Mouse (Mus musculus): Measurements from ENCODE around the gene Mpp2. TPM values are rescaled to one million over a fixed set of nuclear protein-coding genes. Genes with fewer than 3 reads are reported as not detected.

Gene Mpp2
- polyA plus RNA-seq (2012; rRNA removed), result 4.9 and 5.9 TPM in 2 replicates

GRCm38 (mm10) chr11:102087931-102088898 lies at the start of gene Mpp2:
Mpp2 (minus strand) TSS chr11:102088515.

GRCm38 (mm10) chr11:102107732-102108131 lies 19.4 kb upstream of the Mpp2 start, which contains the start of gene Pyy:
Pyy (minus strand) TSS chr11:102107832.

GRCm38 (mm10) chr11:102101219-102101618 lies 12.9 kb upstream of the Mpp2 start, which contains the start of gene Ppy:
Ppy (minus strand) TSS chr11:102101319.

GRCm38 (mm10) chr11:102041350-102041949 lies 46.9 kb downstream of the Mpp2 start, which contains the start of gene Cd300lg:
Cd300lg (plus strand) TSS chr11:102041509.

GRCm38 (mm10) chr11:102028087-102028816 lies 60.1 kb downstream of the Mpp2 start, which contains the start of gene Mpp3:
Mpp3 (minus strand) TSS chr11:102028461.

Other genes with a start within 250 kb of the Mpp2 start
- gene Meox1, start 194.1 kb downstream of the Mpp2 start, polyA plus RNA-seq (2012; rRNA removed), result 1.3 and 1.7 TPM in 2 replicates
- 0.10 TPM in 1 of 2 replicates, not detected in the other for gene Sost, start 121.5 kb downstream of the Mpp2 start, polyA plus RNA-seq (2012; rRNA removed)
- not detected in 2 replicates for gene Cfap97d1, start 104.2 kb downstream of the Mpp2 start, polyA plus RNA-seq (2012; rRNA removed)
- gene Dusp3, start 101.5 kb downstream of the Mpp2 start, polyA plus RNA-seq (2012; rRNA removed), result 112 and 133 TPM in 2 replicates
- 10.6 and 12.7 TPM in 2 replicates for gene Mpp3, start 60.1 kb downstream of the Mpp2 start, polyA plus RNA-seq (2012; rRNA removed)
- 7.7 and 9.2 TPM in 2 replicates for gene Cd300lg, start 47.0 kb downstream of the Mpp2 start, polyA plus RNA-seq (2012; rRNA removed)
- 156 and 278 TPM in 2 replicates for gene Ppy, start 12.8 kb upstream of the Mpp2 start, polyA plus RNA-seq (2012; rRNA removed)
- gene Pyy, start 19.3 kb upstream of the Mpp2 start, polyA plus RNA-seq (2012; rRNA removed), result 2,050 and 2,272 TPM in 2 replicates
- gene Nags, start 57.0 kb upstream of the Mpp2 start, polyA plus RNA-seq (2012; rRNA removed), result 10.8 and 16.1 TPM in 2 replicates
- 23.5 and 29.5 TPM in 2 replicates for gene Tmem101, start 67.9 kb upstream of the Mpp2 start, polyA plus RNA-seq (2012; rRNA removed)
- gene Lsm12, start 96.8 kb upstream of the Mpp2 start, polyA plus RNA-seq (2012; rRNA removed), result 25.4 and 35.2 TPM in 2 replicates
- gene G6pc3, start 101.1 kb upstream of the Mpp2 start, polyA plus RNA-seq (2012; rRNA removed), result 114 and 152 TPM in 2 replicates
- gene Hdac5, start 141.7 kb upstream of the Mpp2 start, polyA plus RNA-seq (2012; rRNA removed), result 97.0 and 115 TPM in 2 replicates
- 3.3 and 3.9 TPM in 2 replicates for gene BC030867, start 160.4 kb upstream of the Mpp2 start, polyA plus RNA-seq (2012; rRNA removed)
- 1.6 and 2.8 TPM in 2 replicates for gene Asb16, start 180.2 kb upstream of the Mpp2 start, polyA plus RNA-seq (2012; rRNA removed)
- gene Tmub2, start 196.4 kb upstream of the Mpp2 start, polyA plus RNA-seq (2012; rRNA removed), result 57.5 and 64.0 TPM in 2 replicates
- 41.5 and 46.8 TPM in 2 replicates for gene Atxn7l3, start 208.1 kb upstream of the Mpp2 start, polyA plus RNA-seq (2012; rRNA removed)
- gene Ubtf, start 231.2 kb upstream of the Mpp2 start, polyA plus RNA-seq (2012; rRNA removed), result 31.0 and 33.3 TPM in 2 replicates